Mouse (Mus musculus): ENCODE measurements around the gene Ap2a2. TPM values are rescaled to one million over a fixed set of nuclear protein-coding genes. Genes with fewer than 3 reads are reported as not detected.
"Not testable (repeated sequence)": the region's sequence is repeated elsewhere in the genome, so short reads cannot be mapped to it uniquely, and the experiment has no call there.

Gene Ap2a2
- polyA plus RNA-seq, 1 experiment from 2014 or later, result 65.4 TPM

- Histone ChIP-seq H3K27me3 (no peaks in the 10 kb centered on the region), H3K36me3 (peaks cover 22% of the 10 kb centered on the region; the same call in 1 of the 2 replicates), H3K27ac (peak overlapping the region; percentile 54), H3K4me2 (no peak overlapping the region), H3K9me3 (replicated peaks) (no peaks in the 10 kb centered on the region), H3K9ac (peak overlapping the region; percentile 4; the same call in 1 of the 2 replicates), H3K4me1 (replicated peaks) (peaks cover 96% of the 10 kb centered on the region), H3K4me3 (replicated peaks) (no peak overlapping the region)
- ATAC-seq (ENCODE audit: low read depth) (0 out of 2 replicates have a peak, but pooled peaks have one; percentile 6), DNase-seq (no peak)
- WGBS (ENCODE audit: insufficient replicate concordance), result 65% methylated on average over 2 of the region's 2 CpGs
Measured at GRCm38 (mm10) chr7:141578943-141579342, 17.0 kb downstream of the Ap2a2 start.

GRCm38 (mm10) chr7:141581323-141581722 lies 19.4 kb downstream of the Ap2a2 start:
- H3K9me3 ChIP-seq (replicated peaks), result no peaks in the 10 kb centered on the region
- peaks cover 26% of the 10 kb centered on the region for H3K36me3 ChIP-seq
- WGBS (ENCODE audit: insufficient replicate concordance), result 72% methylated on average over 7 of the region's 7 CpGs
- no peaks in the 10 kb centered on the region for H3K27me3 ChIP-seq
- DNase-seq (no peak), ATAC-seq (ENCODE audit: low read depth) (peak; percentile 6; the same call in 1 of the 2 replicates)
- no peak overlapping the region for H3K9ac ChIP-seq
- H3K4me2 ChIP-seq, result no peak overlapping the region
- H3K27ac ChIP-seq, result peak overlapping the region; percentile 98
- H3K4me1 ChIP-seq (replicated peaks), result peaks cover 98% of the 10 kb centered on the region
- H3K4me3 ChIP-seq (replicated peaks), result no peak overlapping the region

DNA sequence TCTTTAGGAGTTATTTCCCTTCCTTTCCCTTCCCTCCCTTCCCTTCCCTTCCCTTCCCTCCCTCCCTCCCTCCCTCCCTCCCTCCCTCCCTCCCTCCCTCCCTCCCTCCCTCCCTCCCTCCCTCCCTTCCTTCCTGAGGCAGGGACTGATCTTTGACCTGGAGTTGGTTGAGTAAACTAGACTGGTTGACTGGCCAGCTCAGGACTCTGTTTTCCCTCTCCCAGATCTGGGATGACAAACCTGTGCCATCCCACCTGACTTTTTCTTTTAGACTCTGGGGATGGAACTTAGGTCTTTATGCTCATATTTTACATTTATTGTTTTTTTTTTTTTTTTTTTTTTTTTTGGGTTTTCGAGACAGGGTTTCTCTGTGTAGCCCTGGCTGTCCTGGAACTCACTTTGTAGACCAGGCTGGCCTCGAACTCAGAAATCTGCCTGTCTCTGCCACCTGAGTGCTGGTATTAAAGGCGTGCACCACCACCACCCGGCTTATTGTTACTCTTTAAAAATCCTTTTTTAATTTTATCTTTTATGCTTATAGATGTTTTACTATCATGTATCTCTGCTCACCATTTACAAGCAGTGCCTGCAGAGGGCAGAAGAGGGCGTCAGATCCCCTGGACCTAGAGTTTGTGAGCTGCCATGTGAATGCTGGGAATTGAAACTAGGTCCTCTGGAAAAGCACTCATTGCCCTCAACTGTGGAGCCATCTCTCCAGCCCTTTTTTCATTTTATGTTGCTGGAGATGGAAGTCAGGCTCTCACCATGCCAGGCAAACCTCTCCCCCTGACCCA lies 22.3 kb downstream of the Ap2a2 start:
- WGBS (ENCODE audit: insufficient replicate concordance), result 72% methylated on average over 4 of the region's 5 CpGs
- H3K4me3 ChIP-seq (replicated peaks), result 0 out of 2 replicates have a peak overlapping the region, but pooled peaks have one; percentile 28
- peaks cover 27% of the 10 kb centered on the region for H3K36me3 ChIP-seq
- H3K27me3 ChIP-seq, result no peaks in the 10 kb centered on the region
- peak; percentile 17 for DNase-seq
- peak overlapping the region; percentile 63 for H3K4me2 ChIP-seq
- H3K27ac ChIP-seq, result peak overlapping the region; percentile 98
- H3K9me3 ChIP-seq (replicated peaks), result no peaks in the 10 kb centered on the region
- no peak for ATAC-seq (ENCODE audit: low read depth)
- peak overlapping the region; percentile 72 for H3K9ac ChIP-seq
- peaks cover 96% of the 10 kb centered on the region for H3K4me1 ChIP-seq (replicated peaks)

GRCm38 (mm10) chr7:141585288-141585687 lies 23.3 kb downstream of the Ap2a2 start:
- H3K9ac ChIP-seq, result peak overlapping the region; percentile 72
- H3K36me3 ChIP-seq, result peaks cover 36% of the 10 kb centered on the region
- H3K4me3 ChIP-seq (replicated peaks), result peak overlapping the region; percentile 28
- 17% methylated on average over 4 of the region's 4 CpGs for WGBS (ENCODE audit: insufficient replicate concordance)
- H3K4me1 ChIP-seq (replicated peaks), result peaks cover 90% of the 10 kb centered on the region
- ATAC-seq (ENCODE audit: low read depth), result peak; percentile 99
- peak; percentile 84 for DNase-seq
- H3K27ac ChIP-seq, result peak overlapping the region; percentile 98
- no peaks in the 10 kb centered on the region for H3K27me3 ChIP-seq
- H3K9me3 ChIP-seq (replicated peaks), result no peaks in the 10 kb centered on the region
- H3K4me2 ChIP-seq, result peak overlapping the region; percentile 63

DNA sequence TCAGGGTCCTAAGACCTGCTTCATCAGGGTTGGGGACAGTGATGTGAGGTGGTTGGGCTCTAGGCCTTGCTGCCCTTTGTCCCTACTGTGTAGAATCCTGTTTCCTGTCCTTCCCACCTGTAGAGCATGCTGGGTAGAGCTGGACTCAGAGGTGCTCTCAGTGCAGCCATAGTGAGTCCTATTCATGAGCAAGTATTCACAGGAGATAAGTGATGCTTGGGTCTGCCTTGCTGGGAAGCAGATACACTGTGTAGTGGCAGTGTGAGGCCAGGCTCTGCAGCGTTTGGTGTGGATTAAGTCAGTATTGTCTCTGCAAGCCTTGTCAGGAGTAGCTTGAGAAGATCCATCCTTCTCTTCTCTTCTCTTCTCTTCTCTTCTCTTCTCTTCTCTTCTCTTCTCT lies 23.9 kb downstream of the Ap2a2 start:
- Histone ChIP-seq H3K36me3 (peaks cover 37% of the 10 kb centered on the region), H3K27ac (peak overlapping the region; percentile 98), H3K9ac (peak overlapping the region; percentile 72), H3K4me1 (replicated peaks) (peaks cover 85% of the 10 kb centered on the region), H3K4me2 (peak overlapping the region; percentile 63), H3K27me3 (no peaks in the 10 kb centered on the region), H3K4me3 (replicated peaks) (peak overlapping the region; percentile 28), H3K9me3 (replicated peaks) (no peaks in the 10 kb centered on the region)
- DNase-seq (peak; percentile 47), ATAC-seq (ENCODE audit: low read depth) (peak; percentile 70)
- WGBS (ENCODE audit: insufficient replicate concordance), result 33% methylated on average over 1 of the region's 1 CpGs

DNA sequence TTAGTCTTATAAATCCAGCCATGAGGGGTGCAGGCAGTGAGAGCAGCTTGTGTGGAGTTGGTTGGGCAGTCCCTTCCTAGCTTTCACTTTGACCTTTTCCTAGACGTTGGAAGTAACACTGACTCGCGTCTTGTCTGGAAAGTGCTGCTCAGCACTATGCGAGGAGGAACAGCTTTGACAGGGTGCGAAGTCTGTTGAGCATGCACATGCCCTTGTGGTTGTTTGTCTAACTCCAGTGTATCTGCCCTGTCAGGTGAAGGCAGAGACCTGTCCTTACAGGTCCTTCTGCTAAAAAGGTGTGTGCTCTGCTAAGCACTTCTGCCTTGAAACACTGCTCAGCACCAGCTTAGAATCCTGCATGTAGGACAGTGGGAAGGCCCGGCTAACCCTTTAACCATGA lies 26.9 kb downstream of the Ap2a2 start:
- ATAC-seq (ENCODE audit: low read depth), result no peak
- 89% methylated on average over 6 of the region's 6 CpGs for WGBS (ENCODE audit: insufficient replicate concordance)
- Histone ChIP-seq H3K9me3 (replicated peaks) (no peaks in the 10 kb centered on the region), H3K4me3 (replicated peaks) (no peak overlapping the region), H3K4me2 (no peak overlapping the region), H3K4me1 (replicated peaks) (peaks cover 80% of the 10 kb centered on the region), H3K27me3 (no peaks in the 10 kb centered on the region), H3K27ac (peak overlapping the region; percentile 43), H3K9ac (no peak overlapping the region), H3K36me3 (peaks cover 51% of the 10 kb centered on the region)
- DNase-seq, result no peak

DNA sequence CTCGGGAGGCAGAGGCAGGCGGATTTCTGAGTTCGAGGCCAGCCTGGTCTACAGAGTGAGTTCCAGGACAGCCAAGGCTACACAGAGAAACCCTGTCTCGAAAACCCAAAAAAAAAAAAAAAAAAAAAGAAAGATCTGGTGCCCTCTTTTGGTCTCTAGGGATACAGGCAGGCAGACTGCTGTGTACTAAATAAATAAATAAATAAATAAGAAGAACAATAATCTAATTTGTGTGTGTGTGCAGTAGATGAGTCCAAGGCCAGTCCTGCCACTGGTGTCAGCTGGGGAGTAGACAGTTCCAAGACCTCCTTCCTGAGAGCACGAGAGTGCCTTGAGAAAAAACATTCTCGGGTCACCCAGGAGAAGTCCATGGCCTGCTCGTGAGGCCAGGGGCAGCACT lies 28.3 kb downstream of the Ap2a2 start:
- Histone ChIP-seq H3K36me3 (peaks cover 57% of the 10 kb centered on the region), H3K4me1 (replicated peaks) (peaks cover 67% of the 10 kb centered on the region), H3K27ac (peak overlapping the region; percentile 36)
- DNase-seq; H3K4me2 ChIP-seq; ATAC-seq (ENCODE audit: low read depth); H3K9ac ChIP-seq; H3K4me3 ChIP-seq (replicated peaks); H3K27me3 ChIP-seq; H3K9me3 ChIP-seq (replicated peaks): not testable (repeated sequence)
- WGBS (ENCODE audit: insufficient replicate concordance), result 90% methylated on average over 6 of the region's 7 CpGs

- ATAC-seq (ENCODE audit: low read depth), result no peak
Measured at GRCm38 (mm10) chr7:141590959-141591358, 29.0 kb downstream of the Ap2a2 start.

DNA sequence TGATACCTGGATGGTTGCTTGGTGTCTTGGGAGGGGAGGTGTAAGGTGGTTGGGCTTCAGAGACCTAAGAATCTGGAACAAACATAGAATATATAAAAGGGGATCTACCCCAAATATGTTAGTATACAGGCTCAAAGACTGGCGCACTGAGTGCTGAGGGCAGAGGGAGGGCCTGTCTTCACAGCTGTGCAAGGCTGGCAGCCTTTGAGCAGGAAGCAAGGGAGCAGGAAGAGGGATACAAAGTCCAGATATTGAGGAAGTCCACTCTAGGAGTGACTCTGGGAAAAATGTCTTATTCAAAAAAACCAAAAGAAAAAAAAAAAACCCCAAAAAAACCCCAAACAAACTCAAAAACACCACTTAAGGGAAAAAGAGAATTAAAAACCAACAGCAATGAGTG lies 30.1 kb downstream of the Ap2a2 start:
- H3K4me3 ChIP-seq (replicated peaks), result no peak overlapping the region
- no peak overlapping the region for H3K4me2 ChIP-seq
- no peaks in the 10 kb centered on the region for H3K9me3 ChIP-seq (replicated peaks)
- DNase-seq, result no peak
- 0 out of 2 replicates have a peak overlapping the region, but pooled peaks have one; percentile 24 for H3K27ac ChIP-seq
- H3K27me3 ChIP-seq, result no peaks in the 10 kb centered on the region
- 90% methylated on average over 1 of the region's 1 CpGs for WGBS (ENCODE audit: insufficient replicate concordance)
- peaks cover 51% of the 10 kb centered on the region for H3K4me1 ChIP-seq (replicated peaks)
- no peak for ATAC-seq (ENCODE audit: low read depth)
- peaks cover 74% of the 10 kb centered on the region for H3K36me3 ChIP-seq
- no peak overlapping the region for H3K9ac ChIP-seq

More at GRCm38 (mm10) chr7:141590959-141591358, 29.0 kb downstream of the Ap2a2 start:
- DNase-seq, result no peak
- 0 out of 2 replicates have a peak overlapping the region, but pooled peaks have one; percentile 36 for H3K27ac ChIP-seq
- no peaks in the 10 kb centered on the region for H3K9me3 ChIP-seq (replicated peaks)
- H3K4me3 ChIP-seq (replicated peaks), result no peak overlapping the region
- peaks cover 63% of the 10 kb centered on the region for H3K4me1 ChIP-seq (replicated peaks)
- H3K4me2 ChIP-seq, result no peak overlapping the region
- 87% methylated on average over 8 of the region's 8 CpGs for WGBS (ENCODE audit: insufficient replicate concordance)
- no peaks in the 10 kb centered on the region for H3K27me3 ChIP-seq
- H3K9ac ChIP-seq, result no peak overlapping the region
- peaks cover 63% of the 10 kb centered on the region for H3K36me3 ChIP-seq

GRCm38 (mm10) chr7:141593056-141593455 lies 31.1 kb downstream of the Ap2a2 start:
- Histone ChIP-seq H3K4me2 (no peak overlapping the region), H3K4me1 (replicated peaks) (peaks cover 42% of the 10 kb centered on the region), H3K36me3 (peaks cover 83% of the 10 kb centered on the region), H3K9ac (no peak overlapping the region), H3K4me3 (replicated peaks) (no peak overlapping the region), H3K27ac (no peak overlapping the region; the same call in 1 of the 2 replicates), H3K27me3 (no peaks in the 10 kb centered on the region), H3K9me3 (replicated peaks) (no peaks in the 10 kb centered on the region)
- WGBS (ENCODE audit: insufficient replicate concordance), result 91% methylated on average over 6 of the region's 6 CpGs
- ATAC-seq (ENCODE audit: low read depth) (no peak), DNase-seq (no peak)

GRCm38 (mm10) chr7:141596971-141597370 lies 35.0 kb downstream of the Ap2a2 start:
- ATAC-seq (ENCODE audit: low read depth), result no peak
- H3K9ac ChIP-seq, result no peak overlapping the region
- 74% methylated on average over 1 of the region's 1 CpGs for WGBS (ENCODE audit: insufficient replicate concordance)
- no peak overlapping the region for H3K4me2 ChIP-seq
- DNase-seq, result no peak
- H3K27ac ChIP-seq, result no peak overlapping the region
- H3K36me3 ChIP-seq, result peaks cover 88% of the 10 kb centered on the region
- H3K9me3 ChIP-seq (replicated peaks), result no peaks in the 10 kb centered on the region
- no peaks in the 10 kb centered on the region for H3K27me3 ChIP-seq
- H3K4me1 ChIP-seq (replicated peaks), result peaks cover 23% of the 10 kb centered on the region
- no peak overlapping the region for H3K4me3 ChIP-seq (replicated peaks)

Measured in liver, embryonic 13.5 days (tissue).